In genomic region chr10:58210514-58210913, GRCm38 (mm10) we compare ENCODE assay signal across 46 mouse cellular contexts. TPM values are rescaled to one million over a fixed set of nuclear protein-coding genes. Genes with fewer than 3 reads are reported as not detected.
"Had no signal": no experiment of that assay in that cellular context is flagged by ENCODE, and none has a peak within 500 bp of the region (broad histone marks: within the 10 kb centered on the region; RNA-seq: fewer than 3 reads in every experiment).

No protein-coding gene starts in this region.

- H3K9ac ChIP-seq: limb, embryonic 12.5 days; limb, embryonic 13.5 days; limb, embryonic 15.5 days; liver, embryonic 12.5 days; liver, embryonic 13.5 days; liver, embryonic 14.5 days; liver, embryonic 15.5 days; liver, postnatal 0 days; lung, embryonic 14.5 days; lung, embryonic 15.5 days; midbrain, embryonic 12.5 days; midbrain, embryonic 13.5 days; midbrain, embryonic 15.5 days had no signal

- H3K4me3 ChIP-seq: left cerebral cortex, adult 2 months; limb, embryonic 10.5 days; limb, embryonic 12.5 days; limb, embryonic 13.5 days; limb, embryonic 15.5 days; liver, embryonic 12.5 days; liver, embryonic 13.5 days; liver, embryonic 15.5 days; lung, embryonic 15.5 days; megakaryocyte, embryonic 14.5 days; midbrain, embryonic 10.5 days; midbrain, embryonic 12.5 days; midbrain, embryonic 13.5 days; midbrain, embryonic 15.5 days; myocyte had no signal

- ATAC-seq: liver, embryonic 12.5 days; liver, postnatal 0 days; lung, postnatal 0 days; midbrain, embryonic 13.5 days; midbrain, embryonic 15.5 days; midbrain, embryonic 16.5 days had no signal

- DNase-seq: left cerebral cortex, postnatal 4 days; liver; liver, embryonic 13.5 days; liver, postnatal 0 days; lung, adult 18-20 months; lung, adult 2 months; lung, embryonic 14.5 days; lung, postnatal 10 days; lung, postnatal 14 days; lung, postnatal 36 days; lung, postnatal 4 days; midbrain, embryonic 14.5 days had no signal

- H3K36me3 ChIP-seq: limb, embryonic 10.5 days; limb, embryonic 12.5 days; limb, embryonic 13.5 days; limb, embryonic 15.5 days; liver, embryonic 12.5 days; liver, embryonic 13.5 days; liver, embryonic 15.5 days; lung, embryonic 15.5 days; midbrain, embryonic 10.5 days; midbrain, embryonic 12.5 days; midbrain, embryonic 13.5 days; midbrain, embryonic 15.5 days had no signal

- H3K27me3 ChIP-seq: limb, embryonic 12.5 days; limb, embryonic 13.5 days; limb, embryonic 15.5 days; liver, embryonic 12.5 days; liver, embryonic 13.5 days; liver, embryonic 15.5 days; lung, embryonic 15.5 days; megakaryocyte, embryonic 14.5 days; midbrain, embryonic 12.5 days; midbrain, embryonic 13.5 days; midbrain, embryonic 15.5 days had no signal

- H3K4me1 ChIP-seq: limb, embryonic 10.5 days; limb, embryonic 12.5 days; limb, embryonic 13.5 days; limb, embryonic 15.5 days; liver, embryonic 12.5 days; liver, embryonic 13.5 days; liver, embryonic 15.5 days; lung, embryonic 15.5 days; megakaryocyte, embryonic 14.5 days; midbrain, embryonic 10.5 days; midbrain, embryonic 12.5 days; midbrain, embryonic 13.5 days; midbrain, embryonic 15.5 days had no signal

- H3K27ac ChIP-seq: left cerebral cortex, adult 2 months; limb, embryonic 10.5 days; limb, embryonic 12.5 days; limb, embryonic 13.5 days; limb, embryonic 15.5 days; liver, embryonic 12.5 days; liver, embryonic 13.5 days; liver, embryonic 14.5 days; liver, embryonic 15.5 days; lung, embryonic 15.5 days; macrophage; midbrain, embryonic 10.5 days; midbrain, embryonic 12.5 days; midbrain, embryonic 13.5 days; midbrain, embryonic 15.5 days had no signal

RNA-seq across cellular contexts. Expression of gene AW822073, which starts 14.2 kb away (rescaled TPM):
- total RNA-seq: left cerebral cortex, adult 2 months; left cerebral cortex, adult 8-10 months; left cerebral cortex, postnatal 10 days; left cerebral cortex, postnatal 14 days; left cerebral cortex, postnatal 36 days; left cerebral cortex, postnatal 4 days; liver, adult 2 months; megakaryocyte progenitor cell, adult 5-6 weeks; megakaryocyte, adult 5-6 weeks; megakaryocyte-erythroid progenitor cell, adult 5-6 weeks; midbrain, postnatal 0 days; monocyte, adult 5-6 weeks had no signal
- polyA plus RNA-seq: limb, embryonic 10.5 days; limb, embryonic 11.5 days; limb, embryonic 12.5 days; limb, embryonic 13.5 days; limb, embryonic 14.5 days; limb, embryonic 15.5 days; liver, adult 2 months; liver, embryonic 11.5 days; liver, embryonic 12.5 days; liver, embryonic 13.5 days; liver, embryonic 14.5 days; liver, embryonic 15.5 days; liver, embryonic 16.5 days; liver, postnatal 0 days; lung, adult 2 months; lung, embryonic 14.5 days; lung, embryonic 15.5 days; lung, embryonic 16.5 days; lung, postnatal 0 days; macrophage; midbrain, embryonic 10.5 days; midbrain, embryonic 11.5 days; midbrain, embryonic 12.5 days; midbrain, embryonic 13.5 days; midbrain, embryonic 14.5 days; midbrain, embryonic 15.5 days; midbrain, embryonic 16.5 days; midbrain, postnatal 0 days; myocyte had no signal

RNA-seq across cellular contexts. Expression of gene Duxf3, which starts 22.0 kb away (rescaled TPM):
- total RNA-seq: left cerebral cortex, adult 2 months; left cerebral cortex, adult 8-10 months; left cerebral cortex, postnatal 10 days; left cerebral cortex, postnatal 14 days; left cerebral cortex, postnatal 36 days; left cerebral cortex, postnatal 4 days; liver, adult 2 months; megakaryocyte progenitor cell, adult 5-6 weeks; megakaryocyte, adult 5-6 weeks; megakaryocyte-erythroid progenitor cell, adult 5-6 weeks; midbrain, postnatal 0 days; monocyte, adult 5-6 weeks had no signal
- polyA plus RNA-seq: limb, embryonic 10.5 days; limb, embryonic 11.5 days; limb, embryonic 12.5 days; limb, embryonic 13.5 days; limb, embryonic 14.5 days; limb, embryonic 15.5 days; liver, adult 2 months; liver, embryonic 11.5 days; liver, embryonic 12.5 days; liver, embryonic 13.5 days; liver, embryonic 14.5 days; liver, embryonic 15.5 days; liver, embryonic 16.5 days; liver, postnatal 0 days; lung, adult 2 months; lung, embryonic 14.5 days; lung, embryonic 15.5 days; lung, embryonic 16.5 days; lung, postnatal 0 days; macrophage; midbrain, embryonic 10.5 days; midbrain, embryonic 11.5 days; midbrain, embryonic 12.5 days; midbrain, embryonic 13.5 days; midbrain, embryonic 14.5 days; midbrain, embryonic 15.5 days; midbrain, embryonic 16.5 days; midbrain, postnatal 0 days; myocyte had no signal

RNA-seq across cellular contexts. Expression of gene Gm4981, which starts 26.0 kb away (rescaled TPM):
- total RNA-seq: left cerebral cortex, adult 2 months; left cerebral cortex, adult 8-10 months; left cerebral cortex, postnatal 10 days; left cerebral cortex, postnatal 14 days; left cerebral cortex, postnatal 36 days; left cerebral cortex, postnatal 4 days; liver, adult 2 months; megakaryocyte progenitor cell, adult 5-6 weeks; megakaryocyte, adult 5-6 weeks; megakaryocyte-erythroid progenitor cell, adult 5-6 weeks; monocyte, adult 5-6 weeks had no signal
- polyA plus RNA-seq: limb, embryonic 10.5 days; limb, embryonic 11.5 days; limb, embryonic 12.5 days; limb, embryonic 13.5 days; limb, embryonic 14.5 days; limb, embryonic 15.5 days; liver, adult 2 months; liver, embryonic 11.5 days; liver, embryonic 12.5 days; liver, embryonic 13.5 days; liver, embryonic 14.5 days; liver, embryonic 15.5 days; liver, embryonic 16.5 days; liver, postnatal 0 days; lung, adult 2 months; lung, embryonic 14.5 days; lung, embryonic 15.5 days; lung, embryonic 16.5 days; lung, postnatal 0 days; macrophage; midbrain, embryonic 10.5 days; midbrain, embryonic 11.5 days; midbrain, embryonic 12.5 days; midbrain, embryonic 13.5 days; midbrain, embryonic 14.5 days; midbrain, embryonic 15.5 days; midbrain, embryonic 16.5 days; midbrain, postnatal 0 days; myocyte had no signal
